Mouse (Mus musculus) megakaryocyte progenitor cell, adult 5-6 weeks (primary cell): ENCODE data around the gene A430005L14Rik. TPM values are rescaled to one million over a fixed set of nuclear protein-coding genes. Genes with fewer than 3 reads are reported as not detected.

Experiments
- ATAC-seq: replicated peaks from 2 replicates; pipeline ENCODE4 v1.8.0; 2016; ENCODE audit warnings: mild to moderate bottlenecking, moderate TSS enrichment, inconsistent platforms; ENCODE audit not compliant: poor library complexity
- total RNA-seq, 2 experiments: library from RNA; stranded (forward) in 1 of 2; stranded (reverse) in 1 of 2; fragments of 157-497, 149-512 nt in 1 of 2; fragments of 200-1000 nt in 1 of 2; gene quantifications; 2 replicates each; pipeline versions ENCODE4 v1.2.3 to v1.2.4; 2015 to 2017

Gene A430005L14Rik
- total RNA-seq, 2 experiments from 2014 or later = 55.0 to 61.9 TPM

GRCm38 (mm10) chr4:153968063-153968462 lies 11.0 kb downstream of the A430005L14Rik start:
- no peak for ATAC-seq

GRCm38 (mm10) chr4:153974431-153975291 lies 17.6 kb downstream of the A430005L14Rik start, which contains the start of the genes Dffb and Cep104:
Gene Dffb, minus strand, starts transcription at chr4:153975126.
Gene Cep104, plus strand, starts transcription at chr4:153975194.
- ATAC-seq = peak; percentile 81

- peak; percentile 18 for ATAC-seq
Observed at GRCm38 (mm10) chr4:153975292-153975662, 18.2 kb downstream of the A430005L14Rik start.

- ATAC-seq = peak; percentile 47
Observed at GRCm38 (mm10) chr4:153975768-153976167, 18.7 kb downstream of the A430005L14Rik start.

GRCm38 (mm10) chr4:153979243-153979642 lies 22.2 kb downstream of the A430005L14Rik start:
- ATAC-seq = no peak

- ATAC-seq = no peak
Observed at GRCm38 (mm10) chr4:153980470-153980869, 23.4 kb downstream of the A430005L14Rik start.

GRCm38 (mm10) chr4:153992715-153993114 lies 35.7 kb downstream of the A430005L14Rik start:
- no peak for ATAC-seq

- ATAC-seq = no peak
Observed at GRCm38 (mm10) chr4:153993505-153993904, 36.5 kb downstream of the A430005L14Rik start.

- ATAC-seq = no peak
Observed at GRCm38 (mm10) chr4:154005488-154005887, 48.5 kb downstream of the A430005L14Rik start.

GRCm38 (mm10) chr4:154006264-154006663 lies 49.2 kb downstream of the A430005L14Rik start:
- ATAC-seq = no peak

- no peak for ATAC-seq
Observed at GRCm38 (mm10) chr4:154007759-154008158, 50.7 kb downstream of the A430005L14Rik start.

- ATAC-seq = peak; percentile 43
Observed at GRCm38 (mm10) chr4:154010907-154011645, 54.0 kb downstream of the A430005L14Rik start.

Other genes with a start within 250 kb of the A430005L14Rik start
- gene Dffb, start 17.9 kb downstream of the A430005L14Rik start, total RNA-seq (2015) = 8.6 and 11.4 TPM in 2 replicates
- gene Dffb, start 17.9 kb downstream of the A430005L14Rik start, total RNA-seq (2017) = 13.7 and 14.1 TPM in 2 replicates
- gene Cep104, start 18.0 kb downstream of the A430005L14Rik start, total RNA-seq (2015) = 7.0 and 7.4 TPM in 2 replicates
- gene Cep104, start 18.0 kb downstream of the A430005L14Rik start, total RNA-seq (2017) = 4.7 and 5.6 TPM in 2 replicates
- gene Lrrc47, start 54.5 kb downstream of the A430005L14Rik start, total RNA-seq (2015) = 11.1 and 11.3 TPM in 2 replicates
- gene Lrrc47, start 54.5 kb downstream of the A430005L14Rik start, total RNA-seq (2017) = 25.5 and 49.3 TPM in 2 replicates
- 8.2 and 13.6 TPM in 2 replicates for gene Smim1, start 69.0 kb downstream of the A430005L14Rik start, total RNA-seq (2015)
- gene Smim1, start 69.0 kb downstream of the A430005L14Rik start, total RNA-seq (2017) = 2.6 and 4.6 TPM in 2 replicates
- not detected in 2 replicates for gene Ccdc27, start 85.4 kb downstream of the A430005L14Rik start, total RNA-seq (2015)
- not detected in 2 replicates for gene Ccdc27, start 85.4 kb downstream of the A430005L14Rik start, total RNA-seq (2017)
- not detected in 2 replicates for gene Trp73, start 183.0 kb downstream of the A430005L14Rik start, total RNA-seq (2015)
- gene Trp73, start 183.0 kb downstream of the A430005L14Rik start, total RNA-seq (2017) = not detected in 2 replicates
- 9.9 and 11.9 TPM in 2 replicates for gene Wrap73, start 185.1 kb downstream of the A430005L14Rik start, total RNA-seq (2015)
- 9.1 and 13.0 TPM in 2 replicates for gene Wrap73, start 185.1 kb downstream of the A430005L14Rik start, total RNA-seq (2017)
- gene Tprgl, start 203.4 kb downstream of the A430005L14Rik start, total RNA-seq (2015) = 41.9 and 43.8 TPM in 2 replicates
- gene Tprgl, start 203.4 kb downstream of the A430005L14Rik start, total RNA-seq (2017) = 22.9 and 32.9 TPM in 2 replicates
- not detected in 2 replicates for gene Megf6, start 213.5 kb downstream of the A430005L14Rik start, total RNA-seq (2015)
- 0.12 and 0.17 TPM in 2 replicates for gene Megf6, start 213.5 kb downstream of the A430005L14Rik start, total RNA-seq (2017)